Mouse (Mus musculus): ENCODE results near the gene Rbm10.

Gene Rbm10

GRCm38 (mm10) chrX:20695842-20696241 lies 78.5 kb downstream of the Rbm10 start:
- in situ Hi-C loops (cut with MboI) = no loop called here
